Mouse (Mus musculus) cerebellum, postnatal 36 days (tissue): ENCODE measurements at regions not wholly inside any gene's neighbourhood (a gene's known extent, or its start where the extent isn't known, plus 50 kb on each side); places are given as distances from the start of the nearest gene placed in this dataset.

ENCODE experiments used
- DNase-seq, 2 experiments: peaks; one replicate each; pipeline ENCODE4 v3.0.0; 2021 to 2022; ENCODE audit warnings: mixed read lengths in 2 of 2

- no peak for DNase-seq
Measured at GRCm38 (mm10) chr3:143784353-143784791, 420.6 kb downstream of the Lmo4 start.

DNA sequence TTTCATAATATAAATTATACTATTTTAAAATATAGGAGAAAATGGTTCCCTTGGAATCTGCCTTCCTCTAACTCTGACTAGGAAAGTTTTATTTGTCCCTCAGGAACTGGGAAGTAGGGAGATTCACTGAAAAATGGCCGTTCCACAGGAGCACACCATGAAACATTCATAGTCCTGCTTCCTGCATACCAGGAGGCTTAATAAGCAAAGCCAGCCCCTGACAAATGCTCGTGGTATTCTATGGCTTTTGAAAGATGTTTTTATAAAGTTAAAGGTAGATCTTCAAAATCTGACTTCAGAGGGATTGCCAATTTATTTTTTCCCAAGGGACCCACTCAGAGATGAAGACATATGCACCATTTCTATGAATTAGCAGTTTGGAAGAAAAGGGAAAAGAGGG is 426.9 kb downstream of the Lmo4 start:
- no peak for DNase-seq

- DNase-seq, result no peak
Measured at GRCm38 (mm10) chr3:143759337-143759736, 445.7 kb downstream of the Lmo4 start.

- no peak for DNase-seq
Measured at GRCm38 (mm10) chr3:143753197-143753596, 451.8 kb downstream of the Lmo4 start.

DNA sequence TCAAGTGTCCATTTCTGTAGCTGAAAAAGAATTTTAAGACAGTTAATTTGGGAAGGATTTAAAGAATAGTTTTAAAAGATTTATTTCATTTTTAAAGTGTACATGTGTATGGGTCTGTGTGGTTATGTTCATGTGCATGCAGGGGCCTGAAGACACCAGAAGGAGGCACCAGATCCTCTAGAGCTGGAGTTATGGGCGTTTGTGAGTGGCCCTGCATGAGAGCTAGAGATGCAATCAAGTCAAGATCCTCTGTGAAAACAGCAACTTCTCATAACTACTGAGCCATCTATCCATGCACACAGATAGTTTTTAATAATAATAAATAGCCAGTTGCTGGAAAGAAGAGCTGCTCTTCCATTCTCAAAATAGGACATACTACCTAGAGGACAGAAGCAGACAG is 452.4 kb downstream of the Lmo4 start:
- DNase-seq, result no peak

- no peak for DNase-seq
Measured at GRCm38 (mm10) chr3:143750128-143750527, 454.9 kb downstream of the Lmo4 start.

- no peak for DNase-seq
Measured at GRCm38 (mm10) chr3:143743649-143744048, 461.4 kb downstream of the Lmo4 start.

- DNase-seq, result no peak
Measured at GRCm38 (mm10) chr3:143742786-143743571, 462.0 kb downstream of the Lmo4 start.

GRCm38 (mm10) chr3:143738676-143739075 is 466.3 kb downstream of the Lmo4 start:
- no peak for DNase-seq

GRCm38 (mm10) chr3:143737844-143738243 is 467.2 kb downstream of the Lmo4 start:
- no peak for DNase-seq

GRCm38 (mm10) chr3:143736651-143737398 is 468.2 kb downstream of the Lmo4 start:
- DNase-seq, result no peak

DNA sequence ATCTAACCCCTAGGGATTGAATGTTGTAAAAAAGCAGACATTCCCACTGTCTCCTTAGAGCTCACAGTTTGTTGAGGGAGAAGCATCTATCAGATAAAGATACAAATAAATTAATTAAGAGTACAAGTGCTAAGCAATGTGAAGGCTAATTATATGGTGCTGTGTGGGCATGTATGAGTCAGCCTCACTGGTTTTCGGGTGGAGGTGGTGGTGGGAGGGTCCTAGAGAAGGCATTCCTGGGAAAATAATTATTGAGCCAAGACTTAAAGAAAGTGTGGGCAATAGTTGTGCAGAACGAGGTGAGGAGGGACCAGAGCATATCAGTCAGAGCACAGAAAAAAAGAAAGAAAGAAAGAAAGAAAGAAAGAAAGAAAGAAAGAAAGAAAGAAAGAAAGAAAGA is 470.2 kb downstream of the Lmo4 start:
- no peak for DNase-seq

DNA sequence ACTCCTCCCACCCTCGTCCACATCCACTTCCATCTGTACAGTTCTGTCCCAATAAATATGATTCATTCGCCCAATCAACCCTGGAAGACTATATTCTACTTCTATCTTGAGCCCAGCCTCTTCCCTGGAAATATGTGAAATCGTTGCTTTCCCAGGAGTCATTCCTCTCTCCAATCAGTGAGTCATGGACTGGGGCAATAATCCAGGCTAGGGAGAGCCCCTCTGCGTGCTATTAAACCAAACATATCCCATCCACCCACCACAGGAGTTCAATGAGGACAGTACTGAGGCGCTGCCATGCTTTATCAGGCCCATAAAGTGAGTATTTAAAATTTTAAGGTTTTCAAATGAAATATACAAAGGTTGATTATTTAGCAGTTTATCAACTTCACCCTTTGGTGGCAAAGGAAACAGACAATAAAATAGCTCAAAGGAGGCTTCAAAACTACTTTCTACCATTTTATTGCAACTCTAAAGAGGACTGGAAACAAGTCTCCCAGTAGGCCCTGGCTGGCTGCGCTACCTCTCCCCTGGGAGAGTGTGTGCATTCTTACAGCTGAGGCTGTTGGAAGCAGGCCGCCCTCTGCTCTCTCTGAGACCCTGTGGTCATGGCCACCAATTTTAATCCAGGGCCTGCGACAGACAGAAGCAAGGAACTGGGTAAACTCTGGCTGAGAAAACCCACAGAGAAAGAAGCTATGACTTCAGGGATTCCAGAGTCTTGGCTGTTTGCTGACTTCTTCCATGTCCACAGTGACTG is 471.9 kb downstream of the Lmo4 start:
- DNase-seq, result no peak

- no peak for DNase-seq
Measured at GRCm38 (mm10) chr3:143729473-143730076, 475.4 kb downstream of the Lmo4 start.

DNA sequence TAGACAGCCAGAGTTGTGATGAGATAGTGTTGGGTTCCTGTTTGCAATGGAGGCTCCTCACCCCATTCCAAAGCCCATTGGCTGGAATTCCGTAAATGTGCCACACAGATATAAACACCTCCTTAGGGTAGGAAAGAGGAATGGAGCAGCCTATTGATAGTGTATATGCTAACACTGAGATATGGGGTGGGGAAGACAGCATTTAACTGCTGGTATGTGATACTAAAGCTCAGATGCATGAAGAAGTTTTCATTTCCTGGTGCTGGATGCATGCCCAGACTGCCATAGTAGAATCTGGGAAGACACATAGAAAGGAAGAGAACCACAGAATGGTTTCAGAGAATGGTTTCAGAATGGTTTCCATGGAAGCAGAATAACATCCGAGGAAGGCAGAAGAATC is 482.4 kb downstream of the Lmo4 start:
- DNase-seq, result no peak

- no peak for DNase-seq
Measured at GRCm38 (mm10) chr3:143722082-143722481, 482.9 kb downstream of the Lmo4 start.

GRCm38 (mm10) chr3:143713183-143713582 is 491.8 kb downstream of the Lmo4 start:
- no peak for DNase-seq

DNA sequence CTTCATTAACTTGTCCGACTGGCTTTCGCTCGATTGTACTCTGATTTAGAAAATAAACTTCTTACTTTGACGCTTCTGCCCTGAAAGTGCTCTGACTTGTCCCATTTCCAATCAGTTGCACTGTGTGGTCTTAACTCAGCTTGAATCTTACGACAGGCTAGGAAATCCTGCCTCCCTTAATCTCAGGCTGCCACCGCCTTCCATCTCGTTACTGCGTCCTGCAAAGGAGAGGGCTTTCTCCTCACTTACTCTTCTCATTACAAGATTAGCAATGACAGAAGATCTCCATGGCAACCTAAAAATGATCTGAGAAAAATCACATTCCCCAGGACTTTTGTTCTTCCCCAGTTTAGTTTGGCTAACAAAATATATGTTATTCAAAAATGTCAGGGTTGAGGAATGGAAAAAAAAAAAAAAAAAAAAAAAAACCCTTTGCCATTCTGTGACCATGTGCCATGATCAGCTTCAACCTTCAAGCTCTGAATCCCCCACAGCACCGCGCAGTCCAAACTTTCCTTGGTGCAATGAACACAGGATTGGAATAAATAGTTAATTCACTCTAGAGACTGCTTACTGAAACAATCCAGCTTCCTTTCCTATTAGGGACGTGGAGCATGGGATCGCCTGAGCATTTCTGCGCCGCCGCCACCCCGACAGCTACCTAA is 494.1 kb downstream of the Lmo4 start:
- no peak for DNase-seq

- no peak for DNase-seq
Measured at GRCm38 (mm10) chr3:143706679-143707078, 498.3 kb downstream of the Lmo4 start.

- DNase-seq, result no peak
Measured at GRCm38 (mm10) chr3:143694817-143695216, 510.2 kb downstream of the Lmo4 start.

DNA sequence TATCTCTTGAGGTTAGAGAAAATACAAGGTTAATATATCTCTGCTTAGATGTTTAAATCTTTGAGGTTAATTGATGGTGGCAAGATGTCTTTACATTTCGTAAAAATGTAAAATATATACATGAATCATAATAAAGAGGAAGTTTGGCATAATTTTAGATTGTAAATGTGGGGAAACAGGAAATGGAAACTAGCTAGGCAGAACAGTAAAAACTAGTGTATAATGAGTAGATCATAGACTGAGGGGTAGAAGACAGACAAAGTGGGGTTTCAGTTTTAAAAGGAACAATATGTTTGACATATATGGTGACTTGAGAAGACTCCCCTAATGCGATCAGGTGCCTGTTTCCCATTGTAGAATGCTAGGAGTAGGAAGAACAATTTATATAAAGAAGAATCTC is 519.3 kb downstream of the Lmo4 start:
- no peak for DNase-seq

DNA sequence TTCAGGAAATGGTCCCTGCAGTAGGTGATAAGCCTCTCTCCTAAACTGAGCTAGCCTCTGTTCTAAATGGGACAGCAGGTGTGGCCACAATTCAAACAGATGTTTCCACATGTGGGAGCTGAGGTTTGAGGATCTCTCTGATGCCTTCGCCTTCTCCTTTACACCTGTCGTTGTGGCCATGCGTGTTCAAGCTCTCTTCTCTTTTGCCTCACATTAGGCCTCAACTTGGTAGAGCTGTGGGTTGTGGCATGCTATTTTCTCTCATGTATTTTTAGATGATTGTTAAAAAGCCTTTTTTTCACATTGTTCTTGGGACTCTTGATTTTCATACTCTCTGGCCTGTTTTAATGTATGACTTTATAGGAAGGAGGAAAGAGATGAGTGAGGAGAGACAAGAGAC is 526.8 kb downstream of the Lmo4 start:
- DNase-seq, result no peak
